Mouse (Mus musculus) MEL (cell line): ENCODE measurements around the gene Tle3. TPM values are rescaled to one million over a fixed set of nuclear protein-coding genes. Genes with fewer than 3 reads are reported as not detected.
A peak's percentile ranks its signal among the peaks of the same experiment; 100 is the strongest.

Source experiments
- DNase-seq: peaks from one replicate; pipeline ENCODE4 v3.0.0; 2011; ENCODE audit warnings: low read depth, low spot score
- H3K27ac ChIP-seq: 2 replicates; pipeline ENCODE4 v1.5.1; 2012; ENCODE audit warnings: low read depth, mild to moderate bottlenecking, control low read depth, low read length, moderate library complexity; ENCODE audit not compliant: control insufficient read depth
- H3K27me3 ChIP-seq, 2 experiments: fragments of 150-350 bp in 1 of 2; sonication (generic) in 1 of 2; 2 replicates each; pipeline ENCODE4 v1.6.1; 2012; ENCODE audit warnings: low read length in 2 of 2, mild to moderate bottlenecking in 2 of 2, improper control_type of control experiment in 1 of 2, moderate library complexity in 1 of 2; ENCODE audit not compliant: insufficient read depth in 2 of 2, control insufficient read depth in 1 of 2
- H3K36me3 ChIP-seq, 2 experiments: 2 replicates each; pipeline ENCODE4 v1.6.1; 2012 to 2014; ENCODE audit warnings: low read length in 2 of 2, improper control_type of control experiment in 1 of 2, inconsistent platforms in 1 of 2, mild to moderate bottlenecking in 1 of 2; ENCODE audit not compliant: insufficient read depth in 2 of 2, control insufficient read depth in 1 of 2
- H3K4me1 ChIP-seq, 2 experiments: fragments of 150-350 bp in 1 of 2; sonication (generic) in 1 of 2; 2 replicates each; pipeline ENCODE4 v1.6.1; 2012; ENCODE audit warnings: low read length in 2 of 2, improper control_type of control experiment in 1 of 2, mild to moderate bottlenecking in 1 of 2; ENCODE audit not compliant: insufficient read depth in 2 of 2, control insufficient read depth in 1 of 2
- H3K4me3 ChIP-seq, 2 experiments: fragments of 150-350 bp in 1 of 2; sonication (generic) in 1 of 2; 2 replicates each; pipeline ENCODE4 v1.5.1; 2012; ENCODE audit warnings: low read depth in 2 of 2, low read length in 2 of 2, mild to moderate bottlenecking in 2 of 2, moderate library complexity in 2 of 2, control low read depth in 1 of 2, improper control_type of control experiment in 1 of 2; ENCODE audit not compliant: control insufficient read depth in 1 of 2, insufficient read depth in 1 of 2
- H3K79me2 ChIP-seq: 2 replicates; pipeline ENCODE4 v1.6.1; 2012; ENCODE audit warnings: mild to moderate bottlenecking, low read length, moderate library complexity; ENCODE audit not compliant: control insufficient read depth, poor library complexity, insufficient read depth
- H3K9ac ChIP-seq: 2 replicates; pipeline ENCODE4 v1.6.1; 2012; ENCODE audit warnings: low read depth, mild to moderate bottlenecking, control low read depth, low read length, moderate library complexity; ENCODE audit not compliant: control insufficient read depth, poor library complexity, severe bottlenecking
- H3K9me3 ChIP-seq: fragments of 150-350 bp; sonication (generic); replicated peaks from 2 replicates; pipeline ENCODE4 v1.6.1; 2012; ENCODE audit warnings: mild to moderate bottlenecking, low read length, improper control_type of control experiment, moderate library complexity; ENCODE audit not compliant: insufficient read depth
- BHLHE40 ChIP-seq: IDR thresholded peaks from 2 replicates; pipeline ENCODE4 v1.6.1; 2012; ENCODE audit warnings: low read depth, mild to moderate bottlenecking, inconsistent platforms, low read length, improper control_type of control experiment, borderline replicate concordance
- CHD1 ChIP-seq: IDR thresholded peaks from 2 replicates; pipeline ENCODE4 v1.6.1; 2012; ENCODE audit warnings: low read depth, mild to moderate bottlenecking, inconsistent platforms, low read length, improper control_type of control experiment
- CHD2 ChIP-seq: IDR thresholded peaks from 2 replicates; pipeline ENCODE4 v1.6.1; 2011; ENCODE audit warnings: low read length, improper control_type of control experiment
- CTCF ChIP-seq, 3 experiments: IDR thresholded peaks in 2 of 3; conservative IDR thresholded peaks in 1 of 3; 2 replicates each; pipeline ENCODE4 v1.5.1; 2011 to 2012; ENCODE audit warnings: low read length in 3 of 3, low read depth in 2 of 3, mild to moderate bottlenecking in 2 of 3, improper control_type of control experiment in 1 of 3, inconsistent platforms in 1 of 3, mixed read lengths in 1 of 3, moderate library complexity in 1 of 3; ENCODE audit not compliant: control insufficient read depth in 1 of 3, insufficient read depth in 1 of 3, poor library complexity in 1 of 3, severe bottlenecking in 1 of 3
- E2F4 ChIP-seq: IDR thresholded peaks from 2 replicates; pipeline ENCODE4 v1.6.1; 2011; ENCODE audit warnings: low read depth, low read length, improper control_type of control experiment, borderline replicate concordance
- EP300 ChIP-seq, 2 experiments: IDR thresholded peaks; 2 replicates each; pipeline ENCODE4 v1.6.1; 2011; ENCODE audit warnings: improper control_type of control experiment in 2 of 2, low read length in 2 of 2, low read depth in 1 of 2, mild to moderate bottlenecking in 1 of 2
- ETS1 ChIP-seq: IDR thresholded peaks from 2 replicates; pipeline ENCODE4 v1.6.1; 2012; ENCODE audit warnings: low read depth, mild to moderate bottlenecking, inconsistent platforms, low read length, improper control_type of control experiment, moderate library complexity
- GABPA ChIP-seq: IDR thresholded peaks from 2 replicates; pipeline ENCODE4 v1.6.1; 2012; ENCODE audit warnings: low read depth, mild to moderate bottlenecking, inconsistent platforms, low read length, improper control_type of control experiment, moderate library complexity
- HCFC1 ChIP-seq: IDR thresholded peaks from 2 replicates; pipeline ENCODE4 v1.6.1; 2012; ENCODE audit warnings: low read depth, mild to moderate bottlenecking, inconsistent platforms, low read length, improper control_type of control experiment, moderate library complexity
- KAT2A ChIP-seq: conservative IDR thresholded peaks from 2 replicates; pipeline ENCODE4 v1.6.1; 2012; ENCODE audit warnings: low read depth, low read length, improper control_type of control experiment, inconsistent platforms
- MAX ChIP-seq: IDR thresholded peaks from 2 replicates; pipeline ENCODE4 v1.6.1; 2011; ENCODE audit warnings: low read length, improper control_type of control experiment
- MAZ ChIP-seq: IDR thresholded peaks from 2 replicates; pipeline ENCODE4 v1.6.1; 2012; ENCODE audit warnings: low read depth, mild to moderate bottlenecking, inconsistent platforms, low read length, improper control_type of control experiment
- MYC ChIP-seq: IDR thresholded peaks from 2 replicates; pipeline ENCODE4 v1.6.1; 2011; ENCODE audit warnings: low read depth, mild to moderate bottlenecking, low read length, improper control_type of control experiment, moderate library complexity
- NELFE ChIP-seq: IDR thresholded peaks from 2 replicates; pipeline ENCODE4 v1.6.1; 2011; ENCODE audit warnings: low read depth, low read length, improper control_type of control experiment
- NRF1 ChIP-seq: IDR thresholded peaks from 2 replicates; pipeline ENCODE4 v1.6.1; 2014; ENCODE audit warnings: low read depth, mild to moderate bottlenecking, inconsistent platforms, low read length, improper control_type of control experiment, moderate library complexity; ENCODE audit not compliant: poor library complexity, insufficient read depth, severe bottlenecking
- POLR2AphosphoS5 ChIP-seq: IDR thresholded peaks from 2 replicates; pipeline ENCODE4 v1.6.1; 2012; ENCODE audit warnings: low read depth, borderline replicate concordance, mild to moderate bottlenecking, inconsistent platforms, low read length, moderate library complexity, mixed read lengths
- RAD21 ChIP-seq: IDR thresholded peaks from 2 replicates; pipeline ENCODE4 v1.6.1; 2011; ENCODE audit warnings: mild to moderate bottlenecking, low read depth, low read length, improper control_type of control experiment
- SMC3 ChIP-seq: IDR thresholded peaks from 2 replicates; pipeline ENCODE4 v1.6.1; 2011; ENCODE audit warnings: low read depth, low read length, improper control_type of control experiment
- TAL1 ChIP-seq: IDR thresholded peaks from 2 replicates; pipeline ENCODE4 v1.6.1; 2012; ENCODE audit warnings: mild to moderate bottlenecking, inconsistent platforms, low read length, moderate library complexity, mixed read lengths
- TBP ChIP-seq: IDR thresholded peaks from 2 replicates; pipeline ENCODE4 v1.8.0; 2011; ENCODE audit warnings: low read depth, low read length, improper control_type of control experiment
- TCF12 ChIP-seq: IDR thresholded peaks from 2 replicates; pipeline ENCODE4 v1.6.1; 2014; ENCODE audit warnings: low read depth, mild to moderate bottlenecking, inconsistent platforms, low read length, improper control_type of control experiment, moderate library complexity
- UBTF ChIP-seq: IDR thresholded peaks from 2 replicates; pipeline ENCODE4 v1.6.1; 2012; ENCODE audit warnings: low read depth, mild to moderate bottlenecking, inconsistent platforms, low read length, improper control_type of control experiment, moderate library complexity, borderline replicate concordance; ENCODE audit not compliant: insufficient read depth
- USF1 ChIP-seq: IDR thresholded peaks from 2 replicates; pipeline ENCODE4 v1.6.1; 2014; ENCODE audit warnings: low read depth, mild to moderate bottlenecking, inconsistent platforms, low read length, improper control_type of control experiment, moderate library complexity
- USF2 ChIP-seq, 2 experiments: IDR thresholded peaks; 2 replicates each; pipeline ENCODE4 v1.6.1; 2011 to 2012; ENCODE audit warnings: improper control_type of control experiment in 2 of 2, low read length in 2 of 2, borderline replicate concordance in 1 of 2, inconsistent platforms in 1 of 2, low read depth in 1 of 2, mild to moderate bottlenecking in 1 of 2; ENCODE audit not compliant: insufficient read depth in 1 of 2
- ZNF384 ChIP-seq: IDR thresholded peaks from 2 replicates; pipeline ENCODE4 v1.6.1; 2012; ENCODE audit warnings: low read depth, mild to moderate bottlenecking, inconsistent platforms, low read length, improper control_type of control experiment
- polyA plus RNA-seq, 2 experiments: library from polyadenylated mRNA; stranded (reverse) in 1 of 2; unstranded in 1 of 2; fragments of >175 nt in 1 of 2; fragments of >200 nt in 1 of 2; gene quantifications; 2 replicates each; pipeline versions ENCODE4 v1.2.1 to v1.2.4; 2012; ENCODE audit warnings: low replicate concordance in 2 of 2, low read depth in 1 of 2; ENCODE audit not compliant: insufficient read length in 2 of 2, insufficient read depth in 1 of 2, missing spikeins in 1 of 2
- total RNA-seq: library from RNA; depleted of rRNA; stranded (reverse); fragments of 300-350 nt; gene quantifications from 2 replicates; pipeline ENCODE4 v1.2.3, GENCODE M21; 2012

The Tle3 gene
- total and polyA plus RNA-seq, 3 experiments = 20.3 to 26.8 TPM; not detected in 1

DNA sequence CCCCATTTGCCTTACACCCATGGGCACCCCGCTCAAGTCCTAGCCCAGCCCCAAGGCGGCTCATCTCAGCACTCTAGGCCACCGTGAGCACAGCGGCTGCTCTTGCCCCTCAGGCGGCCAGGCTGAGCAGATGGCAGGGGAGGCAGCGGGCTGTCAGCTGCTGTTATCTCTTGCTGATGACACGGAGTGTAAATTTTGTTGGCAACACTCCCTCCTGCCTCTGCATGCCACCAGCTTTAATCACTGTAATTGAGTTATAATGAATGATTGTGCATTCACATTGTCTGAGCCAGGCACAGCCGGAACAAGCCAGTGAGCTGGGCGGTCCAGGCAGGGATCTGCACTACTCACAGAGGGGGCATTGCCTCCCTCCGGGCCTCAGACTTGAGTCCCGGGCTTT is 61.9 kb downstream of the Tle3 start:
- no peak overlapping the region for H3K27ac ChIP-seq
- no peak overlapping the region for H3K4me3 ChIP-seq
- no peak for TF ChIP-seq UBTF
- TF ChIP-seq ETS1 = peak; percentile 47; the same call in 1 of the 2 replicates
- TF ChIP-seq TCF12 = peak; percentile 17; the same call in 1 of the 2 replicates
- H3K9ac ChIP-seq = no peak overlapping the region
- no peak for DNase-seq
- no peaks in the 10 kb centered on the region for H3K4me1 ChIP-seq
- H3K79me2 ChIP-seq = no peaks in the 10 kb centered on the region
- H3K27me3 ChIP-seq = peaks cover 13 to 19% of the 10 kb centered on the region in 2 experiments
- no peaks in the 10 kb centered on the region for H3K36me3 ChIP-seq
- H3K9me3 ChIP-seq = no peaks in the 10 kb centered on the region

DNA sequence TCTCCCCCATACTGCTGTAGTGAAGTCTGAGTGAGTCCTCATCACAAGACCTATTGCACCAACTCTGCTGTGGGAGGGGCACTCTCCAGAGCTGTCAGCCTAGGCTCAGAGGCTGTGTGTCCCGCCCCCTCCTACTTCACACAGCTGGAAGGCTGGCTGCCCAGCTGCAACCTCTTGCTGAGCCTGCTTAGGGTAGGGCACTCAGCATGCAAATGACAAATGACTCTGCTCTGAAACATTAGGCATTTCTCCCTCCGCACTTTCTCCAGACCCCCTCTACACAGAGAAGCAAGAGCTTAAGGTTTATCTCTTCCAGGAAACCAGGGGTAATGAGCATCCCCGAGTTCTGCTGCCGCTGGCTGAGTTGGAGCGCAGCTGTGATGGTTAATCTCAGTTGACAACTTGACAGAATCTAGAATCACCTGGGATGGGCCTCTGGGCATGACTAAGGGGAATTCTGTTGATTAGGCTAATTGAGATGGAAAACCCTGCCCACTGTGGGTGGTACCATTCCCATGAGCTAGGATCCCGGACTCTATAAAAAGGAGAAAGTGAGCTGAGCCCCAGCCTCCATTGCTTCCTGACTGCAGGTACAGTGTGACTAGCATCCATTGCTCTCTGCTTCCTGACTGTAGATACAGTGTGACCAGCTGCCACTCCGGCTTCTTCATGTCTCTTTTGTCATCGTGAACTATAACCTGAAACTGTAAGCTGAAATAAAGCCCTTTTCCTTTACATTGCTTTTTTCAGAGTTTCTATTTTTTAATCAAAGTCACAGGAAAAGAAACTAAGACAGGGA is 63.2 kb downstream of the Tle3 start:
- no peak overlapping the region for H3K9ac ChIP-seq
- no peaks in the 10 kb centered on the region for H3K4me1 ChIP-seq
- no peak overlapping the region for H3K4me3 ChIP-seq
- H3K27ac ChIP-seq = no peak overlapping the region
- no peaks in the 10 kb centered on the region for H3K79me2 ChIP-seq
- H3K36me3 ChIP-seq = no peaks in the 10 kb centered on the region
- TF ChIP-seq USF1 (no peak), MAZ (no peak), MYC (no peak), KAT2A (no peak), CTCF (IDR thresholded peaks at IDR 0.05 in 2 of 3, conservative IDR thresholded peaks at IDR 0.05 in 1 of 3; ENCODE audit: control insufficient read depth in 1 of 3, insufficient read depth in 1 of 3, low read depth in 2 of 3, low read length in 3 of 3, poor library complexity in 1 of 3, severe bottlenecking in 1 of 3) (no peak), SMC3 (no peak), TAL1 (no peak), MAX (no peak), NRF1 (no peak), HCFC1 (no peak)
- no peak for DNase-seq
- no peaks in the 10 kb centered on the region for H3K9me3 ChIP-seq
- H3K27me3 ChIP-seq = peaks cover 11 to 16% of the 10 kb centered on the region in 2 experiments

DNA sequence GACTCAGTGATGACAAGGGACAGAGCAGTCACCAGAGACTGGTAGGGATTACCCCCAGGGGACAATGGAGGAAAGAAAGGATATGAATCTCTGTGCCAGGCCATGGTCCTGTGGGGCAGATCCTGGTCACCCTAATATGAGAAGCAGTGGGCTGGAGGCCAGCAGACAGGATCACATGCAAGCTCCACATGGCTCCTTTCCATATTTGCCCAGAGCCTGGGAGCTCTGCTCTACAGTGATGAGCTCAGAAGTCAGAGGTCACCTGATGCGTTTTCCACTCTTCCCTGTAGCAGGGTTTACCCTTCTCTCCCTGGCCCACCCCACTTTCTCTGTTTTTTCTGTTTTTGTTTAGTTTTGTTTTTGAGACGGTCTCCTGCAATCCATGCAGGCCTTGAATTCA is 63.9 kb downstream of the Tle3 start:
- H3K9me3 ChIP-seq = no peaks in the 10 kb centered on the region
- H3K4me3 ChIP-seq = no peak overlapping the region
- H3K79me2 ChIP-seq = no peaks in the 10 kb centered on the region
- H3K36me3 ChIP-seq = no peaks in the 10 kb centered on the region
- H3K27me3 ChIP-seq = peaks cover 11 to 16% of the 10 kb centered on the region in 2 experiments
- H3K27ac ChIP-seq = no peak overlapping the region
- no peak overlapping the region for H3K9ac ChIP-seq
- DNase-seq = no peak
- no peaks in the 10 kb centered on the region for H3K4me1 ChIP-seq
- TF ChIP-seq NRF1 (no peak), E2F4 (no peak), RAD21 (no peak), EP300 (IDR thresholded peaks at IDR 0.05; ENCODE audit: low read depth in 1 of 2, low read length in 2 of 2) (no peak), BHLHE40 (no peak), NELFE (no peak), CHD1 (no peak), USF2 (IDR thresholded peaks at IDR 0.05; ENCODE audit: borderline replicate concordance in 1 of 2, insufficient read depth in 1 of 2, low read depth in 1 of 2, low read length in 2 of 2) (no peak), TBP (no peak), ZNF384 (no peak), POLR2AphosphoS5 (no peak), CHD2 (no peak), GABPA (no peak), MAZ (no peak), CTCF (IDR thresholded peaks at IDR 0.05 in 2 of 3, conservative IDR thresholded peaks at IDR 0.05 in 1 of 3; ENCODE audit: control insufficient read depth in 1 of 3, insufficient read depth in 1 of 3, low read depth in 2 of 3, low read length in 3 of 3, poor library complexity in 1 of 3, severe bottlenecking in 1 of 3) (no peak)
